Mouse (Mus musculus) liver, postnatal 0 days (tissue): ENCODE results near the gene Filip1. TPM values are rescaled to one million over a fixed set of nuclear protein-coding genes. Genes with fewer than 3 reads are reported as not detected.

ENCODE experiments used
- ATAC-seq: fragments of 200-750 bp; cut with Nextera tagmentation; 2 replicates; pipeline ENCODE4 v1.8.0; 2017; ENCODE audit warnings: mild to moderate bottlenecking, moderate library complexity
- DNase-seq: peaks from one replicate; pipeline ENCODE4 v3.0.0-alpha.2; 2016
- H3K27ac ChIP-seq: fragments of 300-500 bp; sonication (generic); 2 replicates; pipeline ENCODE4 v1.5.1; 2014; ENCODE audit warnings: antibody characterized with exemption, moderate library complexity, mild to moderate bottlenecking, low read depth
- H3K27me3 ChIP-seq: fragments of 300-500 bp; sonication (generic); 2 replicates; pipeline ENCODE4 v1.6.1; 2014; ENCODE audit warnings: low read length, control low read depth, mixed read lengths; ENCODE audit not compliant: insufficient read depth
- H3K36me3 ChIP-seq: fragments of 300-500 bp; sonication (generic); replicated peaks from 2 replicates; pipeline ENCODE4 v1.6.1; 2014; ENCODE audit warnings: mild to moderate bottlenecking, control low read depth, low read length, moderate library complexity, mixed read lengths; ENCODE audit not compliant: insufficient read depth
- H3K4me1 ChIP-seq: fragments of 300-500 bp; sonication (generic); 2 replicates; pipeline ENCODE4 v1.6.1; 2014; ENCODE audit warnings: antibody characterized with exemption, mild to moderate bottlenecking, control low read depth; ENCODE audit not compliant: insufficient read depth
- H3K4me2 ChIP-seq: fragments of 300-500 bp; sonication (generic); 2 replicates; pipeline ENCODE4 v1.6.1; 2014; ENCODE audit warnings: low read depth, mild to moderate bottlenecking, low read length, moderate library complexity, mixed read lengths
- H3K4me3 ChIP-seq: fragments of 300-500 bp; sonication (generic); 2 replicates; pipeline ENCODE4 v1.5.1; 2014; ENCODE audit warnings: low read depth, low read length
- H3K9ac ChIP-seq: fragments of 300-500 bp; sonication (generic); replicated peaks from 2 replicates; pipeline ENCODE4 v1.6.1; 2014; ENCODE audit warnings: mild to moderate bottlenecking, moderate library complexity
- H3K9me3 ChIP-seq: fragments of 300-500 bp; sonication (generic); 2 replicates; pipeline ENCODE4 v1.6.1; 2016; ENCODE audit warnings: mild to moderate bottlenecking, control low read depth, low read length, mixed read lengths
- CTCF ChIP-seq: sonication (generic); IDR thresholded peaks from 2 replicates; pipeline ENCODE4 v1.5.1; 2016; ENCODE audit warnings: antibody characterized with exemption, low read depth
- EP300 ChIP-seq: IDR thresholded peaks from 2 replicates; pipeline ENCODE4 v1.6.1; 2016; ENCODE audit warnings: antibody characterized with exemption, low read depth, mild to moderate bottlenecking
- WGBS: fragments of 180-500 bp; shearing (Covaris S2); extraction: QIAGEN DNeasy Blood & Tissue Kit; methylation state at CpG from one replicate; pipeline ENCODE4 v1.1.7; 2014; ENCODE audit not compliant: insufficient replicate concordance; 5-methylcytosine and 5-hydroxymethylcytosine counted together
- polyA plus RNA-seq: library from polyadenylated mRNA; unstranded; fragments of >200 nt; fragmentation: Nextera tagmentation; extraction: Ambion mirVana; gene quantifications from 2 replicates; pipeline ENCODE4 v1.2.1, GENCODE M21; 2015

Filip1 gene
- polyA plus RNA-seq, 1 experiment from 2014 or later: 1.2 TPM

GRCm38 (mm10) chr9:79784439-79784838 lies 228.2 kb downstream of the Filip1 start:
- TF ChIP-seq EP300 (no peak), CTCF (no peak)
- no peak for DNase-seq
- no peaks in the 10 kb centered on the region for H3K36me3 ChIP-seq
- no peak overlapping the region for H3K9ac ChIP-seq
- WGBS: 66% methylated on average over 3 of the region's 3 CpGs
- no peak overlapping the region for H3K4me3 ChIP-seq
- H3K27ac ChIP-seq: peak overlapping the region; percentile 71; the same call in 1 of the 2 replicates
- ATAC-seq: no peak
- peak overlapping the region; percentile 51; the same call in 1 of the 2 replicates for H3K4me2 ChIP-seq
- H3K9me3 ChIP-seq: no peaks in the 10 kb centered on the region
- H3K4me1 ChIP-seq: peaks cover 21% of the 10 kb centered on the region
- H3K27me3 ChIP-seq: no peaks in the 10 kb centered on the region

DNA sequence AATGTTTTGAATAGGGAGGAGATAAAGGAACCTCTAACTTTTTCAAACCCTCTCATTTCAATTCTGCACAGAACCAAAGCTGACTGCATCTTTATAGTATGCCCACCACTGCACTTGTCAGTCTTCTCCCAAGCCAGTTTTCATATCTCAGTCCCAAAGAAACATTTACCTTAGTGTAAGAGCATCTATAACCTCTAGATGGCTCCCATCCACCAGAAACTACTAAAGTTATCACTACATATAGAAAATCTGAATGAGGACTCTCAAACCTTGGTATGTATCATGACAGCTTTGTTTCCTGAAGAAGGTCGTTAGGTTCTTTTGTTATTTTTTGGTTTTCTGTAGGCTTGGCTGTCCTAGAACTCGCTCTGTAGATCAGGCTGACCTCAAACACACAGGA lies 233.3 kb downstream of the Filip1 start:
- no peaks in the 10 kb centered on the region for H3K9me3 ChIP-seq
- WGBS: 62% methylated on average over 2 of the region's 2 CpGs
- no peaks in the 10 kb centered on the region for H3K27me3 ChIP-seq
- no peak overlapping the region for H3K4me3 ChIP-seq
- H3K9ac ChIP-seq: no peak overlapping the region
- H3K36me3 ChIP-seq: peaks cover 15% of the 10 kb centered on the region
- no peak overlapping the region for H3K27ac ChIP-seq
- no peak overlapping the region for H3K4me2 ChIP-seq
- TF ChIP-seq CTCF (peak; percentile 53), EP300 (no peak)
- DNase-seq: no peak
- no peak for ATAC-seq
- H3K4me1 ChIP-seq: peaks cover 3% of the 10 kb centered on the region; the same call in 1 of the 2 replicates

DNA sequence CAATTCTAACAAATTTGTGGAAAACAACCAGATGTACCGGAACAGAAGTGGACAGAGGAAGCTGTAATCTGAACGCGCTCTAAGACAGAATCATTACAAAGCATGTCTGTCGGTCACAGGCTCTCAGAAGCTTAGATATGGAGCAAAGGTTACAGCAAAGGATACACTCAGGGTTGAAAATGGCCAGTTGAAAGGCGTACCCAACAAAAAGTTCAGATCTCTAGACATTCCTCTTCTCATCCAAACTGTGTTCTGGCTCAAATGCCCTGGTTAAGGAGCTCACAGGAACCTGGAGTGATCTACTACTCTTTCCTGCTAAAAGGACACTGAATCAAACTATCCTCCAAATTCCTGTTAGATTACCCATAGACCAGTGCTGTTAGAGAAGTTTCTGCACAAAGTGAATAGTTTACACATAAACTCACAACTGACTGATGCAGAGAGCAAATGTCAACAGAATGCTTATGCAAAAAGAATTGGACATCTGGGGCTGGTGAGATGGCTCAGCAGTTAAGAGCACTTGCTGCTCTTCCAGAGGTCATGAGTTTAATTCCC lies 245.6 kb downstream of the Filip1 start:
- ATAC-seq (peak; percentile 27; the same call in 1 of the 2 replicates), DNase-seq (no peak)
- H3K9ac ChIP-seq: no peak overlapping the region
- no peaks in the 10 kb centered on the region for H3K9me3 ChIP-seq
- WGBS: 84% methylated on average over 5 of the region's 5 CpGs
- no peak overlapping the region for H3K4me3 ChIP-seq
- H3K27me3 ChIP-seq: no peaks in the 10 kb centered on the region
- no peak overlapping the region for H3K4me2 ChIP-seq
- TF ChIP-seq EP300 (no peak), CTCF (no peak)
- H3K4me1 ChIP-seq: peaks cover 9% of the 10 kb centered on the region; the same call in 1 of the 2 replicates
- H3K27ac ChIP-seq: no peak overlapping the region; the same call in 1 of the 2 replicates
- H3K36me3 ChIP-seq: peaks cover 9% of the 10 kb centered on the region; the same call in 1 of the 2 replicates

DNA sequence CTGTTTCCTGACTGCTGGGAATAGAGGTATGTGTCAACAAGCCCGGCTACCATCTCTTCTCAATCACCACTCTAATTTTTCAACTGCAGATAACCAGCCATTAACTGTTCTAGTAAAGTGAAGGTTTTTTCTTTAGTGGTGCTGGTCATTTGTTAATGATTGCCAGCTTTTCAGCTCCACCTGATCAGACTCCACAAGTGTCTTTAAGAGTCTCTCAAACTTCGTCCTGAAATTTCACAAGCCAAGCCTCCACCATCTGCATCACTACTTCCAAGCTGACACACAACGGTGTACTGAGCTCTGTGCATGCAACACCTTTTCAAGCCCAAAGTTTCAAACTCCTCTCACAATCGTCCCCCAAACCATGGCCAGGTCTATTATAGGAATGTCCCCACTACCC lies 247.3 kb downstream of the Filip1 start:
- DNase-seq (no peak), ATAC-seq (no peak; the same call in 1 of the 2 replicates)
- H3K27ac ChIP-seq: 0 out of 2 replicates have a peak overlapping the region, but pooled peaks have one; percentile 11
- WGBS: 72% methylated on average over 4 of the region's 4 CpGs
- H3K27me3 ChIP-seq: no peaks in the 10 kb centered on the region
- H3K9me3 ChIP-seq: no peaks in the 10 kb centered on the region
- H3K4me2 ChIP-seq: no peak overlapping the region
- TF ChIP-seq CTCF (no peak), EP300 (no peak)
- H3K9ac ChIP-seq: no peak overlapping the region
- H3K4me1 ChIP-seq: peaks cover 9% of the 10 kb centered on the region; the same call in 1 of the 2 replicates
- H3K4me3 ChIP-seq: no peak overlapping the region
- peaks cover 1% of the 10 kb centered on the region; the same call in 1 of the 2 replicates for H3K36me3 ChIP-seq

Other genes with a start within 250 kb of the Filip1 start
- gene Tmem30a, start 219.3 kb downstream of the Filip1 start, polyA plus RNA-seq: 59.7 and 67.5 TPM in 2 replicates
- gene Senp6, start 54.1 kb upstream of the Filip1 start, polyA plus RNA-seq: 15.7 and 16.2 TPM in 2 replicates
- 3.2 and 4.4 TPM in 2 replicates for gene Myo6, start 152.2 kb upstream of the Filip1 start, polyA plus RNA-seq